Mouse (Mus musculus) cerebellum, adult 2 months (tissue): ENCODE data around the gene Tex44.

ENCODE experiments used
- CTCF ChIP-seq: fragments of 200-500 bp; IDR thresholded peaks from 2 replicates; pipeline ENCODE4 v1.5.1; 2011; ENCODE audit warnings: low read depth, mild to moderate bottlenecking, control low read depth, low read length, moderate library complexity, borderline replicate concordance; ENCODE audit not compliant: insufficient read depth
- POLR2A ChIP-seq: fragments of 200-500 bp; IDR thresholded peaks from 2 replicates; pipeline ENCODE4 v1.6.1; 2011; ENCODE audit warnings: low read length, control low read depth, borderline replicate concordance; ENCODE audit not compliant: insufficient read depth

- TF ChIP-seq CTCF (no peak), POLR2A (no peak)
Measured at GRCm38 (mm10) chr1:86409476-86409875, 16.7 kb upstream of the Tex44 start.
